Mouse (Mus musculus) neural tube, embryonic 11.5 days (tissue): ENCODE results near the gene Cd5. TPM values are rescaled to one million over a fixed set of nuclear protein-coding genes. Genes with fewer than 3 reads are reported as not detected.

Experiments
- ATAC-seq: fragments of 200-750 bp; cut with Nextera tagmentation; 2 replicates; pipeline ENCODE4 v1.8.0; 2017; ENCODE audit warnings: moderate number of reproducible peaks, mild to moderate bottlenecking, moderate TSS enrichment, moderate library complexity; ENCODE audit not compliant: insufficient read depth, low FRiP score, low TSS enrichment
- DNase-seq: peaks from one replicate; pipeline ENCODE4 v3.0.0-alpha.2; 2015; ENCODE audit warnings: low spot score
- H3K27ac ChIP-seq: fragments of 300-500 bp; sonication (generic); 2 replicates; pipeline ENCODE4 v1.5.1; 2014; ENCODE audit warnings: low read depth, mild to moderate bottlenecking, low read length
- H3K27me3 ChIP-seq: fragments of 300-500 bp; sonication (generic); 2 replicates; pipeline ENCODE4 v1.6.1; 2014; ENCODE audit warnings: mild to moderate bottlenecking, low read length, mixed read lengths; ENCODE audit not compliant: control insufficient read depth, insufficient read depth
- H3K36me3 ChIP-seq: fragments of 300-500 bp; sonication (generic); 2 replicates; pipeline ENCODE4 v1.6.1; 2014; ENCODE audit warnings: mild to moderate bottlenecking, low read length, moderate library complexity, mixed read lengths; ENCODE audit not compliant: control insufficient read depth, insufficient read depth
- H3K4me1 ChIP-seq: fragments of 300-500 bp; sonication (generic); 2 replicates; pipeline ENCODE4 v1.6.1; 2014; ENCODE audit warnings: low read length, mixed read lengths; ENCODE audit not compliant: control insufficient read depth, insufficient read depth
- H3K4me2 ChIP-seq: fragments of 300-500 bp; sonication (generic); 2 replicates; pipeline ENCODE4 v1.6.1; 2014; ENCODE audit warnings: low read depth, mild to moderate bottlenecking, moderate library complexity
- H3K4me3 ChIP-seq: fragments of 300-500 bp; sonication (generic); 2 replicates; pipeline ENCODE4 v1.5.1; 2014; ENCODE audit warnings: low read depth, low read length
- H3K9ac ChIP-seq: fragments of 300-500 bp; sonication (generic); 2 replicates; pipeline ENCODE4 v1.6.1; 2014; ENCODE audit warnings: mild to moderate bottlenecking, low read length
- H3K9me3 ChIP-seq: fragments of 300-500 bp; sonication (generic); 2 replicates; pipeline ENCODE4 v1.6.1; 2016; ENCODE audit warnings: low read length; ENCODE audit not compliant: control insufficient read depth
- WGBS: fragments of 180-500 bp; shearing (Covaris S2); extraction: QIAGEN DNeasy Blood & Tissue Kit; methylation state at CpG from one replicate; pipeline ENCODE4 v1.1.7; 2014; 5-methylcytosine and 5-hydroxymethylcytosine counted together
- polyA plus RNA-seq: library from polyadenylated mRNA; unstranded; fragments of >200 nt; fragmentation: Nextera tagmentation; extraction: Ambion mirVana; gene quantifications from 2 replicates; pipeline ENCODE4 v1.2.1, GENCODE M21; 2014

Cd5 gene
- polyA plus RNA-seq = 0.11 and 0.24 TPM in 2 replicates

DNA sequence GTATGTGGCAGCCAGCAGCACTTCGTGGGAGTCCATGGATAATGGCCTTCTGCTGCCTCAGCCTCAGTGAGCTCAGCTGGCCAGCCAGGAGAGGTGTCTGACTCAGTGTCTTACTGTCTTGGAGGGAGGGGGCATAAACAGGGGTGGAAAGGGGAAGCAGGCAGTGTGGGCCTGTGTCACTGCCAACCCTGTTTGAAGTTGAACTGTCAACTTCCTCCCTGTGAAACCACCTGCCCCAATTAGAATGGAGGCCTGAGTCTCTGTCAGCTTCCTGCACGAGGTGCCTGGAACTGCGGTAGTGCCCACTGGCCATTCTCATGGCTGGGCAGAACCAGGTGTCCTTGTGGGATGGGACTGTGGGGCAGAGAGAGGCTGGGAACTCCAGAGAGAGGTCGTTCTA is at the start of gene Cd5:
Cd5 (minus strand) TSS at position 192 of the 400 bp plus-strand sequence.
- Histone ChIP-seq H3K27me3 (no peaks in the 10 kb centered on the region), H3K9ac (no peak within 1 kb of the TSS), H3K36me3 (no peaks in the 10 kb centered on the region), H3K4me1 (no peaks in the 10 kb centered on the region), H3K4me2 (no peak within 1 kb of the TSS), H3K9me3 (no peaks in the 10 kb centered on the region), H3K27ac (no peak within 1 kb of the TSS), H3K4me3 (no peak within 1 kb of the TSS)
- no peak for ATAC-seq
- WGBS = 74% methylated on average over 4 of the region's 4 CpGs
- DNase-seq = no peak

DNA sequence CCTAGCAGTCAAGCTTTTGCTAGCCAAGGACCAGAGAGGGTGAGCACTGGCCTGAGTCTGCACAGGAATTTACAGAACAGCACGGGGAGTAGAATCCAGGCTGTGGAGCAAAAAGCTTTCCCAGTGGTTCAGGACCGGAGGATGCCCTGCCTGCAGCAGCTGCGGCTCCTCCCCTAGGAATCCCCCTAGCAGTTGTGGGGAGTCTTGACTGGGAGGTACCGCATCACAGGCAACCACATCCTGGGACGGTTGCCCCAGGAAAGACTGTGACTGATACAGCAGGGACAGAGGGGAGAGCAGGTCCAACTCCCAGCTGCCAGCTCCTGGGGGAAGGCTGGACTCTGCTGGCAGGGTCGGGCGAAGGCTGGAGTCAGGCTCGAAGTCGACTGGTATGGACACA is 49.4 kb upstream of the Cd5 start:
- no peak overlapping the region for H3K27ac ChIP-seq
- WGBS = 78% methylated on average over 9 of the region's 9 CpGs
- H3K27me3 ChIP-seq = no peaks in the 10 kb centered on the region
- no peaks in the 10 kb centered on the region for H3K9me3 ChIP-seq
- H3K9ac ChIP-seq = no peak overlapping the region
- H3K36me3 ChIP-seq = no peaks in the 10 kb centered on the region
- no peaks in the 10 kb centered on the region for H3K4me1 ChIP-seq
- ATAC-seq (no peak), DNase-seq (no peak)
- H3K4me2 ChIP-seq = no peak overlapping the region
- no peak overlapping the region for H3K4me3 ChIP-seq

DNA sequence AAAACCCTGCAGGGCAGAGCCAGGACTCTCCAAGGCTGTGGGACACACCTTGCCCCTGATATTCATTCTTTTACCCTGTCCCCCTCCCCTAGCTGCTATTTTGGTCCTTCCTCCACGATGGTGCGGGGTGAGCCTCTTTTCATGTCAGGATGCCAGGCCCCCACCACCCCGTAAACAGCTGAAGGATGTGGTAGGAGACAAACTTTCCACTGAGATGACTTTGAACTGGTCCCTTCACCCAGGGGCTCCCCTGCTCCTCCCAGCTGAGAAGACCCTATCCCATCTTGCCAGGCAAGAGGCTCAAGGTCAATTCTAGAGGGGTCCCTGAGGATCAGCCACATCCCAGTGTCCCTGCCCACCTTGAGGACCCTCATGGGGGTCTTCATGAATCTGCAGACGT is 48.6 kb upstream of the Cd5 start:
- no peak overlapping the region for H3K4me3 ChIP-seq
- no peaks in the 10 kb centered on the region for H3K4me1 ChIP-seq
- H3K4me2 ChIP-seq = no peak overlapping the region
- no peak for ATAC-seq
- H3K9me3 ChIP-seq = no peaks in the 10 kb centered on the region
- H3K9ac ChIP-seq = no peak overlapping the region
- H3K27me3 ChIP-seq = no peaks in the 10 kb centered on the region
- 82% methylated on average over 4 of the region's 4 CpGs for WGBS
- no peaks in the 10 kb centered on the region for H3K36me3 ChIP-seq
- DNase-seq = no peak
- no peak overlapping the region for H3K27ac ChIP-seq

GRCm38 (mm10) chr19:10786753-10787152 is 48.0 kb upstream of the Cd5 start:
- WGBS = 87% methylated on average over 6 of the region's 6 CpGs
- DNase-seq = no peak
- Histone ChIP-seq H3K27me3 (no peaks in the 10 kb centered on the region), H3K4me1 (no peaks in the 10 kb centered on the region), H3K36me3 (no peaks in the 10 kb centered on the region), H3K4me2 (no peak overlapping the region), H3K27ac (no peak overlapping the region), H3K4me3 (no peak overlapping the region), H3K9me3 (no peaks in the 10 kb centered on the region), H3K9ac (no peak overlapping the region)
- no peak for ATAC-seq

GRCm38 (mm10) chr19:10784796-10785459 is 46.1 kb upstream of the Cd5 start:
- Histone ChIP-seq H3K27ac (no peak overlapping the region), H3K36me3 (no peaks in the 10 kb centered on the region), H3K9ac (no peak overlapping the region), H3K9me3 (no peaks in the 10 kb centered on the region), H3K27me3 (no peaks in the 10 kb centered on the region), H3K4me3 (no peak overlapping the region), H3K4me2 (no peak overlapping the region), H3K4me1 (no peaks in the 10 kb centered on the region)
- ATAC-seq (no peak), DNase-seq (no peak)
- WGBS = 84% methylated on average over 10 of the region's 10 CpGs

DNA sequence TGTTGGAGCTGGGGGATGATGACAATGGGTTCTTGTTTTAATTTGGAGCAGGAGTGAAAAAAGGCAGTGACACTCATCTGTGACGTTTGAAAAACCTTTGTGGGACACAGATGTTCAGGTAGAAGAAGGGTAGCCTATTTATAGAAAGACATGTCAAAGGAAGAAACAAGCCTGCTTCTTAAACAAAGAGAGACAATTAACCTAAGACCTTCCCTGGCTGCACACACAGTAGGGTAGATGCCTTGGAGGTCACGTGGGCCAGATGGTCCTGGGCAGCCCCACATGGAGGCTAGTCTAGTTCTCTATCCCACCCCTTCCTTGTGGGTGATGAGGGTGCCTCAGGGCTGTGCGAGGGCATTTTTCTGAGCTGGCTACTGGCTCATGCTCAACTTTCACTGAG is 45.3 kb upstream of the Cd5 start:
- H3K27ac ChIP-seq = no peak overlapping the region
- no peaks in the 10 kb centered on the region for H3K27me3 ChIP-seq
- WGBS = 49% methylated on average over 3 of the region's 3 CpGs
- DNase-seq (no peak), ATAC-seq (no peak)
- H3K9me3 ChIP-seq = no peaks in the 10 kb centered on the region
- H3K4me3 ChIP-seq = no peak overlapping the region
- H3K4me1 ChIP-seq = no peaks in the 10 kb centered on the region
- H3K9ac ChIP-seq = no peak overlapping the region
- H3K4me2 ChIP-seq = no peak overlapping the region
- H3K36me3 ChIP-seq = no peaks in the 10 kb centered on the region

GRCm38 (mm10) chr19:10783168-10783567 is 44.4 kb upstream of the Cd5 start:
- DNase-seq = no peak
- WGBS = 68% methylated on average over 4 of the region's 4 CpGs
- H3K9ac ChIP-seq = no peak overlapping the region
- no peak overlapping the region for H3K4me3 ChIP-seq
- H3K4me2 ChIP-seq = no peak overlapping the region
- H3K27ac ChIP-seq = no peak overlapping the region
- H3K4me1 ChIP-seq = no peaks in the 10 kb centered on the region
- no peaks in the 10 kb centered on the region for H3K36me3 ChIP-seq
- no peak for ATAC-seq
- H3K9me3 ChIP-seq = no peaks in the 10 kb centered on the region
- H3K27me3 ChIP-seq = no peaks in the 10 kb centered on the region

GRCm38 (mm10) chr19:10781641-10782040 is 42.8 kb upstream of the Cd5 start:
- 82% methylated on average over 4 of the region's 4 CpGs for WGBS
- H3K36me3 ChIP-seq = no peaks in the 10 kb centered on the region
- no peaks in the 10 kb centered on the region for H3K9me3 ChIP-seq
- H3K4me1 ChIP-seq = no peaks in the 10 kb centered on the region
- ATAC-seq (no peak), DNase-seq (no peak)
- H3K27me3 ChIP-seq = no peaks in the 10 kb centered on the region
- H3K4me3 ChIP-seq = no peak overlapping the region
- no peak overlapping the region for H3K9ac ChIP-seq
- no peak overlapping the region for H3K4me2 ChIP-seq
- no peak overlapping the region for H3K27ac ChIP-seq

DNA sequence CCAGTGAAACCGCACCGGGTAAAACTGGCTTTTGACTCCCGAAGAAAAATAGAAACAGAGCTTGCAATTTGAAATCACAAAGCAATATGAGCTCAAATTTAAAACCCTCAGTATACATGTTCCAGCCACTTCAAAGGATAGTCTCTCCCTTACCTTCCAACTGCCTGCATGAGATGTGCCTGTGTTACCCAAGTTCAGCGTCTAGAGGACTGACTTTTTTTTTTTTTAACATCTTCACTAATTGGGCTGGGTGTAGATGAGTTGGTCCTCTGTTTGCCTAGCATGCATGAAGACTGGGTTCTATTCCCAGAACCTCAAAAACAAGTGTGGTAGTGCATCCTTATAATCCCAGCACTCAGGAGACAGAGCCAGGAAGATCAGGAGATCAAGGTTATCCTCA is 38.1 kb upstream of the Cd5 start:
- H3K4me3 ChIP-seq = no peak overlapping the region
- no peaks in the 10 kb centered on the region for H3K9me3 ChIP-seq
- H3K36me3 ChIP-seq = no peaks in the 10 kb centered on the region
- no peak for DNase-seq
- no peaks in the 10 kb centered on the region for H3K4me1 ChIP-seq
- no peak overlapping the region for H3K4me2 ChIP-seq
- no peak overlapping the region for H3K9ac ChIP-seq
- H3K27ac ChIP-seq = no peak overlapping the region
- H3K27me3 ChIP-seq = no peaks in the 10 kb centered on the region
- ATAC-seq = no peak
- 89% methylated on average over 4 of the region's 4 CpGs for WGBS
